Mouse (Mus musculus) kidney, embryonic 16.5 days (tissue): ENCODE data around the gene Vipr2. TPM values are rescaled to one million over a fixed set of nuclear protein-coding genes. Genes with fewer than 3 reads are reported as not detected.

Experiments
- ATAC-seq: fragments of 200-750 bp; cut with Nextera tagmentation; 2 replicates; pipeline ENCODE4 v1.8.0; 2017; ENCODE audit warnings: moderate TSS enrichment; ENCODE audit not compliant: low FRiP score, low TSS enrichment
- H3K27ac ChIP-seq: fragments of 300-500 bp; sonication (generic); 2 replicates; pipeline ENCODE4 v1.5.1; 2014; ENCODE audit warnings: low read length
- H3K27me3 ChIP-seq: fragments of 300-500 bp; sonication (generic); 2 replicates; pipeline ENCODE4 v1.6.1; 2014; ENCODE audit warnings: low read length, control low read depth, mixed read lengths; ENCODE audit not compliant: insufficient read depth
- H3K36me3 ChIP-seq: fragments of 300-500 bp; sonication (generic); 2 replicates; pipeline ENCODE4 v1.6.1; 2014; ENCODE audit warnings: low read length, control low read depth, mixed read lengths; ENCODE audit not compliant: insufficient read depth
- H3K4me1 ChIP-seq: fragments of 300-500 bp; sonication (generic); 2 replicates; pipeline ENCODE4 v1.6.1; 2014; ENCODE audit warnings: low read length, control low read depth, mixed read lengths; ENCODE audit not compliant: insufficient read depth
- H3K4me2 ChIP-seq: fragments of 300-500 bp; sonication (generic); replicated peaks from 2 replicates; pipeline ENCODE4 v1.6.1; 2014; ENCODE audit warnings: low read depth, low read length
- H3K4me3 ChIP-seq: fragments of 300-500 bp; sonication (generic); 2 replicates; pipeline ENCODE4 v1.5.1; 2014; ENCODE audit warnings: mild to moderate bottlenecking, low read length
- H3K9ac ChIP-seq: fragments of 300-500 bp; sonication (generic); replicated peaks from 2 replicates; pipeline ENCODE4 v1.6.1; 2014; ENCODE audit warnings: low read length
- H3K9me3 ChIP-seq: fragments of 300-500 bp; sonication (generic); 2 replicates; pipeline ENCODE4 v1.6.1; 2016; ENCODE audit warnings: low read length, control low read depth
- WGBS: fragments of 180-500 bp; shearing (Covaris S2); extraction: QIAGEN DNeasy Blood & Tissue Kit; methylation state at CpG from one replicate; pipeline ENCODE4 v1.1.7; 2014; 5-methylcytosine and 5-hydroxymethylcytosine counted together
- polyA plus RNA-seq: library from polyadenylated mRNA; unstranded; fragments of >200 nt; fragmentation: Nextera tagmentation; extraction: Ambion mirVana; gene quantifications from 2 replicates; pipeline ENCODE4 v1.2.1, GENCODE M21; 2015

Vipr2 gene
- polyA plus RNA-seq, 1 experiment from 2014 or later, result 1.2 TPM

DNA sequence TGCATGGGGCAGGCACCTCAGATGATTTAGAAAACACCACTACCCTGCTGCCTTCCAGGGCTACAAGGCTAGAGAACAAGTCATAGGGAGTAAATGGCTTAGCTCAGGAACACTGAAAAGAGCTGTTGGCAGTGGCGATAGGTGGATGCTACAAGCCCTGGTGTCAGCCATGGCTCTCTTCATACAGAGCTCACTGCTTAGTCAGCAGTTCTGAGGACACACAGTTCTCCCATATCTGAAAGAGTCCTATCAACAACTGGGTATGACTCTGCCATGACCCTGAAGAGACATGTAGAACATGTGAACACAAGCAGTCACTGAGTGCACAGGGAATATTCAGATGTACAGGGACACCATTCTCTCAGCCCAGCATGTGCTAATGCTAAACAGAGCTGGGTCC lies 68.2 kb downstream of the Vipr2 start:
- no peaks in the 10 kb centered on the region for H3K36me3 ChIP-seq
- no peaks in the 10 kb centered on the region for H3K9me3 ChIP-seq
- ATAC-seq, result no peak
- no peaks in the 10 kb centered on the region for H3K4me1 ChIP-seq
- H3K4me2 ChIP-seq, result no peak overlapping the region
- no peak overlapping the region for H3K27ac ChIP-seq
- 100% methylated on average over 1 of the region's 1 CpGs for WGBS
- no peak overlapping the region for H3K4me3 ChIP-seq
- no peaks in the 10 kb centered on the region for H3K27me3 ChIP-seq
- H3K9ac ChIP-seq, result no peak overlapping the region

DNA sequence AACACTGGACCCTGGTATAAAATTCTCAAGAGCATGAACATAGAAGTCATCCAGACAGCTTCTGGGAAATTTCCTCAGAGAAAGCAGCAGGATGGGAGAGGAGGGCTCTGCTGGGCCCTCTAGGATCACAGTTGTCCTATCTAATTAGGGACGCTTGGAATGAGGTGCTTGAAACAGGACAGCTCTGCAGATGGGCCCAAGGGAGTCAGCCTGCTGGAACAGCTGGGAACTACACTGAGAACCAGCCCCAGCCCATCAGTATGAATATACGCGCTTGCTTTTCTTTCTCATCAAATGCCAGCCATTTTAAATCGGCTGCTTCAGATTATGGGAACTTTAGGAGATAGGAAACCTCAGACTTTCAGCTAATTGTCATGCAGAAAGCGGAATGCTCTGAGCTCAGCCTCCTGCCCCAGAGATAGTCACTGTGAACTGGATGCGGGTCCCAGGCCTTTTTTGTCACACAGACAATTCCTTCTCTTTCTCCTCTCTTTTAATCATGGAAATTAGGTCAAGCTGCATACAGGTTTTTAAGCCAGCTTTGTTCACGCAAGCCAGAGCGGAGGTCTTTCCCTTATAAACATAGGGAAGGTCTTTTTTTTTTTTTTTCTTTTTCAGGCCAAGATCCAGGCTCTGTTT lies 69.6 kb downstream of the Vipr2 start:
- no peaks in the 10 kb centered on the region for H3K36me3 ChIP-seq
- no peak for ATAC-seq
- no peaks in the 10 kb centered on the region for H3K27me3 ChIP-seq
- H3K9me3 ChIP-seq, result no peaks in the 10 kb centered on the region
- no peaks in the 10 kb centered on the region for H3K4me1 ChIP-seq
- H3K4me2 ChIP-seq, result no peak overlapping the region
- WGBS, result 60% methylated on average over 8 of the region's 8 CpGs
- H3K9ac ChIP-seq, result no peak overlapping the region
- no peak overlapping the region for H3K4me3 ChIP-seq
- H3K27ac ChIP-seq, result no peak overlapping the region

DNA sequence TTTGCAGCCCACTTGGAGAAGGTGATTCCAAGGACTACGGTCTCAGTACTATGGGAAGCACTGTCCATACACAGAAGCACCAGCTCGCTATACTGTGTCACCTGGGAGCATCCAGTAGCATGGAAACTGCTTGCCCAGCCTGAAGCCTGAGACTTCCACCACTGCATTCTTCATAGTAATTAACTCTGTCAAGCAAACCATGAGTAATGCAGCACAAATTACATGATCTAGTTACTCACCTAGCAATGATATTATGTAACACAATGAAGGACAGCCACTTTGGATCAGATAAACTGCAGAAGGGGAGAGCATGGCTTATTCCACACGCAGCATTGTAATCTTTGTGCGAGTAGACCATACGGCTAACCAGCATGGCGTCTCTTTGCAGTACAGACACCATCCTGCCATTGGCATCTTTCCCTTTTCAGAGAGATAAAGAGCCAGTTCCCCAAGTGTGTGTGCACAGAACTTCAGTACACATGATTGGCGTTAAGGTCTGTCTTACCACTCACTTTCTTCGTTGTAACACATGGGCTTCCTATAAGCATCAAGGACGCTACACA lies 75.4 kb downstream of the Vipr2 start:
- H3K27ac ChIP-seq, result no peak overlapping the region
- no peaks in the 10 kb centered on the region for H3K9me3 ChIP-seq
- H3K4me3 ChIP-seq, result no peak overlapping the region
- H3K36me3 ChIP-seq, result no peaks in the 10 kb centered on the region
- no peaks in the 10 kb centered on the region for H3K4me1 ChIP-seq
- no peak overlapping the region for H3K9ac ChIP-seq
- H3K4me2 ChIP-seq, result no peak overlapping the region
- 88% methylated on average over 9 of the region's 9 CpGs for WGBS
- no peaks in the 10 kb centered on the region for H3K27me3 ChIP-seq
- no peak for ATAC-seq

DNA sequence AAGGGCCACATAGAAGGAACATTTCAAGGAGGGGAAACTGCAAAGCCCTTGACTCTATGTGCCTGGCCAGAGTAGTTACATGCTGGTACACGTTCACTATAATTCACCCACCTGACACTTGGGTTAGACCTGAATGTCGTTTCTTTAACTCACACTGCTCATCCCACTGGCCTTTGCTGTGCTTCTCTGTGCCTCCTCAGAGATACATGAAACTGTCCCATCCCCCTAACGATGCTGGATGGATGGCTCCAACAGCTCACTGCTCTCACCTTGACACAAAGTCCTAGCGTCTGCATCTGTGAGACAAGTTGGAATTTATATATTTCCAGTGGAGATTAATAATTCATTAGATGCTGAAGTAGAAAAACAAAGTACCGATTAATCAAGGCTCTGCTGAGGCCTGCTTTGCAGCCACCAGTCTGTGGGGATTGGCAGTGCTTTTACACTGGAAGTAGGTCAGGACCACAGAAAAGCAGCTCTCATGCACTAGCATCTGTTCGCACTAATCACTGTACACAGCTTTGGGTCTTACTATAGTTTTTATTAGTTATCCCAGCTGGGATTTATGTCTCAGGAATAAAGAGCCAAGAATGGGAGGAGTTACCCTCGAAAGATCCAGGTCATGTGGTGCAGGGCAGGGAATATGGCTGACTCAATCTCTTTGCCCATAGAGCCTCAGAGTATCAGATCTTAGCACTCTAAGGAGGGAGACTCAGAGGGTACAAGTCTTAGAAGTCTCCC lies 79.4 kb downstream of the Vipr2 start:
- whole genome bisulfite sequencing, result 66% methylated on average over 7 of the region's 7 CpGs
- H3K4me3 ChIP-seq, result no peak overlapping the region
- H3K4me1 ChIP-seq, result no peaks in the 10 kb centered on the region
- H3K27me3 ChIP-seq, result no peaks in the 10 kb centered on the region
- 0 out of 2 replicates have a peak, but pooled peaks have one; percentile 31 for ATAC-seq
- no peaks in the 10 kb centered on the region for H3K9me3 ChIP-seq
- H3K4me2 ChIP-seq, result no peak overlapping the region
- no peak overlapping the region for H3K9ac ChIP-seq
- no peak overlapping the region for H3K27ac ChIP-seq
- no peaks in the 10 kb centered on the region for H3K36me3 ChIP-seq

DNA sequence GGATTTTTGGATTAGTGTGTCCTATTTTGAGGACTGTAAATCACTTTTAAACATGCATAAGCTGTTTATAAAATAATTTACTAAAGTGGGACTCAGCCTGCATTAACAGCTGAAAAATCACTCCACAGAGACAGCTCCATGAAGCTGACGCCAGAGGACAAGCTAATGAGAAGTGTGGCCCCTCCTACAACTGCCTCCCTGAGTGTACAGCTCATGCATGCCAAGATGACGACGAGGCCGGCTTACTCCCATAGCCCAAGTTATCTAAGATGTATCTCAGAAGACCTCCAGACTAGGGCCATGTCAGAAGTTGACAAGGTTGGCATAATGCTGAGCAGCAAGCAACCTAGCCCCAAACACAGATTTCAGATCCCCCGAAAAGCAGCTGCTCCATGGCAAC lies 81.7 kb downstream of the Vipr2 start:
- Histone ChIP-seq H3K9ac (no peak overlapping the region), H3K4me1 (no peaks in the 10 kb centered on the region), H3K4me3 (no peak overlapping the region), H3K9me3 (no peaks in the 10 kb centered on the region), H3K27ac (no peak overlapping the region), H3K36me3 (no peaks in the 10 kb centered on the region), H3K27me3 (no peaks in the 10 kb centered on the region), H3K4me2 (no peak overlapping the region)
- ATAC-seq, result no peak
- WGBS, result 73% methylated on average over 5 of the region's 5 CpGs

DNA sequence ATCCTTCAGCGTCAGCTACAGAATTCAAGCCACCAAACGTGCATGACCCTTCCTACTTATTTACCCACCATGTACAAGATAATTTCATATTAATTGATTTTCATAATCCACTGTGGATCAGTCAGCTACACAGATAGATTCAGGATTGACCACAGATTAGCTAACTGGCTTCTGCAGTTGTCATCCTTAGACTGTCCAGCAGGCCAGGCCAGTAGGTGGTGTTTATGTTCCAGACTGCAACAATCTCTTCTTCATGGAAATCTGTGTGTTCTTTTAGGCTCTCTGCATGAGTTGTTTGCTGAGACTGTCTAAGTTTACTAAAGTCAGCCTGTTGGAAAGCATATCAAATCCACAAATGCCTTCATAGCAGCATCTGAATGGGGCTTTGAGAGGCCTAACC lies 82.2 kb downstream of the Vipr2 start:
- H3K4me3 ChIP-seq, result no peak overlapping the region
- no peaks in the 10 kb centered on the region for H3K9me3 ChIP-seq
- ATAC-seq, result no peak
- no peak overlapping the region for H3K27ac ChIP-seq
- H3K4me1 ChIP-seq, result no peaks in the 10 kb centered on the region
- H3K27me3 ChIP-seq, result no peaks in the 10 kb centered on the region
- H3K9ac ChIP-seq, result no peak overlapping the region
- WGBS, result 84% methylated on average over 2 of the region's 2 CpGs
- no peak overlapping the region for H3K4me2 ChIP-seq
- H3K36me3 ChIP-seq, result no peaks in the 10 kb centered on the region

DNA sequence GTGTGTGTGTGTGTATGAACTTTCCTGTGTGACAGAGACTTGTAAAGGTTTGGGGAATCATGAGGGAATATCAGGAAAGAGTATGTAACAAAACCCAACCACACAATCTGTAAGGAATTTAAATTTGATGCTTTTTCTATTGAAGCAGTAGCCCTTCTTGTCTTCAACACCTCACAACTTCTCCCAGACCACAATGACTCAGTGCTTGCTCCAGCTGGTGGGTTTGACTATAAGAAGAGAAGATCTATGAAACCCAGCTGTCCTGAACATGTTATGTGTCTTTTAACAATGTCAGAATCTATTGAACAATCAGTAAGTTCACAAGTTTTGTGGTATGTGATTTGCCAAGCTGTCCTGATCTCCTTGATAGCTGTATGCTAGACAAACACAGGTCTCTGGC lies 87.8 kb downstream of the Vipr2 start:
- H3K27ac ChIP-seq, result no peak overlapping the region

DNA sequence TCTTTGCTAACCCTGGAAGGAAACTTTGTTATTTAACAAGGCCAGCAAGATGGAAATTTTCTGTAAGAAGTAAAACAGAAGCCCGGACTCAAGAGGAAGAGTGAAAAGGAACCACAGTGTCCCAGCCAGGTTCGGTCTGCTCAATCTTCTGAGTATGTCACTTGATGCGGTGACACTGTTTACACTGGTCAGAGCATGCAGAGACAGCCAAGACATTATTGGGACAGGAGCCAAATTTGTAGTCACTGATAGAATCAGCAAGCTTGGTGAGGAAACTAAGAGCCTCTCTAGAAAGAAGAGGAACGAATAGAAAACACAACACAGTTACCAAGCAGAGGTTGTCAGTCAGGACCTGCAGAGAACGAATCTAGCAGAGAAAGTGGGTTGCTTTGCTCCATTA lies 92.1 kb downstream of the Vipr2 start:
- Histone ChIP-seq H3K36me3 (no peaks in the 10 kb centered on the region), H3K4me1 (no peaks in the 10 kb centered on the region), H3K9me3 (no peaks in the 10 kb centered on the region), H3K27me3 (no peaks in the 10 kb centered on the region), H3K4me3 (no peak overlapping the region), H3K4me2 (no peak overlapping the region), H3K9ac (no peak overlapping the region), H3K27ac (no peak overlapping the region)
- no peak for ATAC-seq
- WGBS, result 70% methylated on average over 5 of the region's 5 CpGs

More for the DNA sequence above, 87.8 kb downstream of the Vipr2 start:
- Histone ChIP-seq H3K4me1 (no peaks in the 10 kb centered on the region), H3K4me2 (no peak overlapping the region), H3K9ac (no peak overlapping the region), H3K27me3 (no peaks in the 10 kb centered on the region), H3K36me3 (no peaks in the 10 kb centered on the region), H3K9me3 (no peaks in the 10 kb centered on the region), H3K4me3 (no peak overlapping the region)
- ATAC-seq, result no peak

DNA sequence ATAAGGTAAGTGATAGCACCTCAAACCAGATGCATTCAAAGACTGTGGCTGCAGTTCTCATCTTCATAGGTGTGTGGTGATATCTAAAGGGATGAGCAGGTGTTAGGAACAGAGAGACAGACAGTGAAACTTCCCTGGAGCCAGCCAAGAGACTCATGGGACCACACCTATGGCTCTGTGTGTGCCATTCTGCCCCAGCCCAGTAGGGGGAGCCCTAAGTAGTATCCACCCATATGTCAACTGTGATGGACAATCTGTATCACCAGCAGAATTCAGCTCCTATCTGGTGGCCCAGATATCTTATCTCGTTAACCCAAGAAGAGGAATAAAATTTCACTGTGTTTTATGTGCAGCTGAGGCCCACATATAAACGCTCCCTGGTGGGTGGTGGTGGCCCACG lies 99.4 kb downstream of the Vipr2 start:
- Histone ChIP-seq H3K36me3 (no peaks in the 10 kb centered on the region), H3K9me3 (no peaks in the 10 kb centered on the region), H3K4me3 (no peak overlapping the region), H3K4me2 (no peak overlapping the region), H3K27me3 (no peaks in the 10 kb centered on the region), H3K9ac (no peak overlapping the region), H3K27ac (no peak overlapping the region), H3K4me1 (no peaks in the 10 kb centered on the region)
- 93% methylated on average over 3 of the region's 3 CpGs for WGBS
- no peak for ATAC-seq

DNA sequence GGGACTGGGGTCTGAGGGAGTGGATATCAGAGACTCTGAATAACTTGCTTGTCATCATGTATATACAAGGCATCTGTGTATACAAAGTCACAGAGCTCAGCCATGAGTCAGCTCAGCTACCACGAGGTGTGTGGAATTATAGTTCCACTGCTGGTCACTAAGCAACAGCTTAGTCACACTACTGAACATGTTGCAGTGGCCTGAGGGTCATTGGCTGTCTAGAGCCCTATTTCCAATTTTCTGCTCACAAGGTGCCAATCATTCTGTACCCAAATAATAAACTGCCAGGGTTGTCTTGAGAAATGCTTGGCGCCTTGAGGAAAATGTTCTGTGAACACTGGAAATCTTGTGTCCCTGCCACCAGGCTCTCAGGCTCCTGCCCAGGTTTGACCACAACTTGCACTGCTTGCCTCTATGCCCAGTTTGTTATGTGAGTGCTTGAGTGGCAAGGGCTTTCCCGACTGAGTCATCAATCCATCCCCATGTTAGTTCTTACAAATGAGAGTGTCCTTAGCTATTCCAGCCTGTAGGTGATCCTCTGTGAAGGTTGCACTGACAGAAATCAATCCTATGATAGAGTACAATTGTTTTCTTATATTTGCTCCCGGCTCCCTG lies 104.0 kb downstream of the Vipr2 start:
- no peak overlapping the region for H3K4me2 ChIP-seq
- H3K4me3 ChIP-seq, result no peak overlapping the region
- no peaks in the 10 kb centered on the region for H3K9me3 ChIP-seq
- no peak for ATAC-seq
- H3K4me1 ChIP-seq, result no peaks in the 10 kb centered on the region
- H3K27ac ChIP-seq, result no peak overlapping the region
- H3K27me3 ChIP-seq, result no peaks in the 10 kb centered on the region
- no peak overlapping the region for H3K9ac ChIP-seq
- 78% methylated on average over 4 of the region's 4 CpGs for WGBS
- H3K36me3 ChIP-seq, result no peaks in the 10 kb centered on the region
